Mouse (Mus musculus) forebrain, embryonic 16.5 days (tissue): ENCODE results near the gene Ddit4. TPM values are rescaled to one million over a fixed set of nuclear protein-coding genes. Genes with fewer than 3 reads are reported as not detected.
A peak's percentile ranks its signal among the peaks of the same experiment; 100 is the strongest.

Experiments
- ATAC-seq: fragments of 200-750 bp; cut with Nextera tagmentation; 2 replicates; pipeline ENCODE4 v1.8.0; 2017; ENCODE audit warnings: mild to moderate bottlenecking, moderate library complexity
- H3K27ac ChIP-seq: fragments of 300-500 bp; sonication (generic); 2 replicates; pipeline ENCODE4 v1.5.1; 2014; ENCODE audit warnings: low read length, control low read depth
- H3K27me3 ChIP-seq: fragments of 300-500 bp; sonication (generic); replicated peaks from 2 replicates; pipeline ENCODE4 v1.6.1; 2014; ENCODE audit warnings: low read length; ENCODE audit not compliant: control insufficient read depth, insufficient read depth
- H3K36me3 ChIP-seq: fragments of 300-500 bp; sonication (generic); 2 replicates; pipeline ENCODE4 v1.6.1; 2014; ENCODE audit not compliant: control insufficient read depth, insufficient read depth
- H3K4me1 ChIP-seq: fragments of 300-500 bp; sonication (generic); replicated peaks from 2 replicates; pipeline ENCODE4 v1.6.1; 2014; ENCODE audit warnings: low read length; ENCODE audit not compliant: control insufficient read depth, insufficient read depth
- H3K4me2 ChIP-seq: fragments of 300-500 bp; sonication (generic); 2 replicates; pipeline ENCODE4 v1.6.1; 2014; ENCODE audit warnings: mild to moderate bottlenecking, low read length, control low read depth
- H3K4me3 ChIP-seq: fragments of 300-500 bp; sonication (generic); replicated peaks from 2 replicates; pipeline ENCODE4 v1.5.1; 2014; ENCODE audit warnings: mild to moderate bottlenecking, low read length, control low read depth
- H3K9ac ChIP-seq: fragments of 300-500 bp; sonication (generic); replicated peaks from 2 replicates; pipeline ENCODE4 v1.6.1; 2014; ENCODE audit warnings: low read depth, low read length, control low read depth
- H3K9me3 ChIP-seq: fragments of 300-500 bp; sonication (generic); 2 replicates; pipeline ENCODE4 v1.6.1; 2016; ENCODE audit warnings: low read length; ENCODE audit not compliant: control insufficient read depth
- WGBS: fragments of 180-500 bp; shearing (Covaris S2); extraction: QIAGEN DNeasy Blood & Tissue Kit; methylation state at CpG from one replicate; pipeline ENCODE4 v1.1.7; 2014; 5-methylcytosine and 5-hydroxymethylcytosine counted together
- polyA plus RNA-seq: library from polyadenylated mRNA; unstranded; fragments of >200 nt; fragmentation: Nextera tagmentation; extraction: Ambion mirVana; gene quantifications from 2 replicates; pipeline ENCODE4 v1.2.1, GENCODE M21; 2015

Gene Ddit4
- polyA plus RNA-seq, 1 experiment from 2014 or later, result 75.5 TPM

GRCm38 (mm10) chr10:59902606-59902990, 49.0 kb downstream of the Ddit4 start:
- Histone ChIP-seq H3K4me2 (no peak overlapping the region), H3K4me3 (no peak overlapping the region), H3K9me3 (no peaks in the 10 kb centered on the region), H3K27me3 (no peaks in the 10 kb centered on the region), H3K36me3 (no peaks in the 10 kb centered on the region), H3K27ac (no peak overlapping the region), H3K4me1 (peaks cover 48% of the 10 kb centered on the region), H3K9ac (no peak overlapping the region)
- no peak for ATAC-seq
- WGBS, result 62% methylated on average over 8 of the region's 8 CpGs

GRCm38 (mm10) chr10:59901986-59902605, 49.5 kb downstream of the Ddit4 start:
- WGBS, result 66% methylated on average over 8 of the region's 8 CpGs
- no peaks in the 10 kb centered on the region for H3K9me3 ChIP-seq
- ATAC-seq, result no peak
- H3K27me3 ChIP-seq, result no peaks in the 10 kb centered on the region
- H3K4me3 ChIP-seq, result no peak overlapping the region
- no peaks in the 10 kb centered on the region for H3K36me3 ChIP-seq
- no peak overlapping the region for H3K4me2 ChIP-seq
- 0 out of 2 replicates have a peak overlapping the region, but pooled peaks have one; percentile 32 for H3K9ac ChIP-seq
- no peak overlapping the region; the same call in 1 of the 2 replicates for H3K27ac ChIP-seq
- peaks cover 49% of the 10 kb centered on the region for H3K4me1 ChIP-seq

GRCm38 (mm10) chr10:59901463-59901862, 50.2 kb downstream of the Ddit4 start:
- peaks cover 55% of the 10 kb centered on the region for H3K4me1 ChIP-seq
- no peaks in the 10 kb centered on the region for H3K9me3 ChIP-seq
- no peaks in the 10 kb centered on the region for H3K36me3 ChIP-seq
- H3K4me2 ChIP-seq, result no peak overlapping the region
- peak overlapping the region; percentile 44 for H3K27ac ChIP-seq
- no peak overlapping the region for H3K4me3 ChIP-seq
- ATAC-seq, result no peak
- 86% methylated on average over 1 of the region's 1 CpGs for WGBS
- no peak overlapping the region for H3K9ac ChIP-seq
- H3K27me3 ChIP-seq, result no peaks in the 10 kb centered on the region

- H3K9me3 ChIP-seq, result no peaks in the 10 kb centered on the region
- no peak overlapping the region for H3K4me3 ChIP-seq
- H3K4me2 ChIP-seq, result no peak overlapping the region
Observed at GRCm38 (mm10) chr10:59900939-59901338, 50.7 kb downstream of the Ddit4 start.

GRCm38 (mm10) chr10:59900174-59900435, 51.5 kb downstream of the Ddit4 start:
- Histone ChIP-seq H3K4me1 (peaks cover 63% of the 10 kb centered on the region), H3K9me3 (no peaks in the 10 kb centered on the region), H3K27ac (peak overlapping the region; percentile 98), H3K4me3 (no peak overlapping the region), H3K27me3 (no peaks in the 10 kb centered on the region), H3K9ac (peak overlapping the region; percentile 48), H3K36me3 (no peaks in the 10 kb centered on the region), H3K4me2 (peak overlapping the region; percentile 31)
- ATAC-seq, result no peak
- 14% methylated on average over 4 of the region's 4 CpGs for WGBS

More at GRCm38 (mm10) chr10:59900939-59901338, 50.7 kb downstream of the Ddit4 start:
- no peaks in the 10 kb centered on the region for H3K27me3 ChIP-seq
- no peaks in the 10 kb centered on the region for H3K36me3 ChIP-seq
- H3K27ac ChIP-seq, result peak overlapping the region; percentile 98
- H3K9ac ChIP-seq, result no peak overlapping the region
- peaks cover 60% of the 10 kb centered on the region for H3K4me1 ChIP-seq
- ATAC-seq, result no peak
- WGBS, result 50% methylated on average over 4 of the region's 4 CpGs

Other genes starting within 250 kb of the Ddit4 start
- 76.0 and 76.4 TPM in 2 replicates for gene Micu1, start 249.4 kb downstream of the Ddit4 start, polyA plus RNA-seq
- gene Dnajb12, start 72.3 kb downstream of the Ddit4 start, polyA plus RNA-seq, result 18.5 and 21.2 TPM in 2 replicates
- 45.1 and 50.0 TPM in 2 replicates for gene Ascc1, start 51.0 kb upstream of the Ddit4 start, polyA plus RNA-seq
- gene Anapc16, start 51.3 kb upstream of the Ddit4 start, polyA plus RNA-seq, result 112 and 115 TPM in 2 replicates
- gene Spock2, start 154.4 kb upstream of the Ddit4 start, polyA plus RNA-seq, result 52.6 and 68.6 TPM in 2 replicates